Mouse (Mus musculus) erythroblast, embryonic 14.5 days (primary cell): ENCODE results near the gene Patj. TPM values are rescaled to one million over a fixed set of nuclear protein-coding genes. Genes with fewer than 3 reads are reported as not detected.
"Not testable (repeated sequence)": the region's sequence is repeated elsewhere in the genome, so short reads cannot be mapped to it uniquely, and the experiment has no call there.

Experiments used
- H3K27me3 ChIP-seq: 2 replicates; pipeline ENCODE4 v1.6.1; 2012; ENCODE audit warnings: inconsistent platforms; ENCODE audit not compliant: control insufficient read depth
- H3K36me3 ChIP-seq: 2 replicates; pipeline ENCODE4 v1.6.1; 2012; ENCODE audit warnings: mild to moderate bottlenecking, inconsistent platforms; ENCODE audit not compliant: control insufficient read depth
- H3K4me1 ChIP-seq: 2 replicates; pipeline ENCODE4 v1.6.1; 2012; ENCODE audit warnings: inconsistent platforms; ENCODE audit not compliant: control insufficient read depth
- H3K4me3 ChIP-seq: replicated peaks from 2 replicates; pipeline ENCODE3; 2012; ENCODE audit warnings: moderate library complexity, mild to moderate bottlenecking, inconsistent platforms
- H3K9me3 ChIP-seq: 2 replicates; pipeline ENCODE4 v1.6.1; 2012; ENCODE audit warnings: low read length, inconsistent platforms, mixed read lengths; ENCODE audit not compliant: control insufficient read depth
- GATA1 ChIP-seq: IDR thresholded peaks from 2 replicates; pipeline ENCODE4 v1.6.1; 2012; ENCODE audit warnings: low read length, inconsistent platforms, mixed read lengths
- TAL1 ChIP-seq: IDR thresholded peaks from 3 replicates; pipeline ENCODE4 v1.6.1; 2012; ENCODE audit warnings: low read length, inconsistent platforms, mixed read lengths
- polyA plus RNA-seq: library from polyadenylated mRNA; stranded (reverse); fragments of >175 nt; gene quantifications from 2 replicates; pipeline ENCODE4 v1.2.3, GENCODE M21; 2012

The Patj gene
- polyA plus RNA-seq, 1 experiment, result not detected

DNA sequence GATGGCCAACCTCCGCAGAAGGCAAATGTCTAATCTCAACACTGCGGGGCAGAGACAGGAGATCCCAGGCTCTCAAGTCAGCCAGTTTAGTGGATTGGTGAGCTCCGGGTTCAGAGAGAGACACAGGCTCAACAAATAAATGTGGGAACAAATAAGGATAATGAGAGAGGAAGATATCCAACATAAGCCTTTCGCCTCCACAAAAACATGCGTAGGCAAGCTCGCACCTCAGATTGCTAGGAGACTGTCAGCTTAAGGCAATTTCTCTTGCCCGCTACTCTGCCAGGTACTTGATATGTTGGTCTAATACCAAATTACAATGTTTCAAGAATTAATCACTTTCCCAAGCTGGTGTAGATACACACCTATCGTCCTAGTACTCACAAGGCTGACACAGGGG is 315.3 kb downstream of the Patj start:
- TF ChIP-seq TAL1 (no peak), GATA1 (no peak)
- H3K9me3 ChIP-seq, result no peaks in the 10 kb centered on the region; the same call in 1 of the 2 replicates
- H3K36me3 ChIP-seq, result no peaks in the 10 kb centered on the region
- H3K27me3 ChIP-seq, result no peaks in the 10 kb centered on the region
- no peaks in the 10 kb centered on the region for H3K4me1 ChIP-seq
- H3K4me3 ChIP-seq, result no peak overlapping the region

DNA sequence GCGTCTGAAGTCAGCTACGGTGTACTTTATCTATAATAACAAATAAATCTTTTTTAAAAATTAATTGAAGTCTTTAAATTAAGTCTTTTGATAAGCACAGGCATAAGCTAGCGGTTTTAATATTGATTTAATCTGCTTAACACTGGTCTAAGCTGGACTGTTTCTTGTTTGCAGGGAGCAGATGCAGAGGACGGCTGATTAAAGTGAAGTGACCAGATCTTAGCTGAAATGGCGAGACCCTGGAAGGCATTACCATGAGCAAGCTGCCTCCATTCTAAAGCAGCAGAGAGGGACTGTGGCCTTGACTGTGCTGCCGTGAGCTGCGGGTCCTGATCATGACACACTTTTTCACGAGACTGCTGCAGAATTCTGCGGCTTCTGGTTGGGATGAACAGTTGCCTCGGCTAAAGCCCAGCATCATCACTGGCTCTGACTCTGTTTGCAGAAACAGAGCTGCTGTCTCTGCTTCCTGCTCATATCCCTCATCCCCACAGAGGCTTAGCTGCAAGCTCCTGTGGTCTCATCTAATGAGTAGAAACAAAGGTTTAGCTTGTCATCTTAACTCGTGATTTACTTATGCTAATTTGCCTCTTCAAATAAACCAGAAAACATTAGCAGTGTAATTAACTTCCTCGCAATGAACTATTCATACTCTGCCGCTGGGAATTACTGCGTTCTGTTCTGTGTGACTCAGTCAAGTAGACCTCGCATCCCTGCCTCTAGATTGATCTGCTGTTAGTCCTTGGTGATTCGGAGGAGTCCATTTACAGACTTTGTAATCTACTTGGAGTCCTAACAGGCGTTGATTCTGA is 322.4 kb downstream of the Patj start:
- H3K9me3 ChIP-seq, result no peaks in the 10 kb centered on the region
- no peak for TF ChIP-seq TAL1
- TF ChIP-seq GATA1, result no peak

DNA sequence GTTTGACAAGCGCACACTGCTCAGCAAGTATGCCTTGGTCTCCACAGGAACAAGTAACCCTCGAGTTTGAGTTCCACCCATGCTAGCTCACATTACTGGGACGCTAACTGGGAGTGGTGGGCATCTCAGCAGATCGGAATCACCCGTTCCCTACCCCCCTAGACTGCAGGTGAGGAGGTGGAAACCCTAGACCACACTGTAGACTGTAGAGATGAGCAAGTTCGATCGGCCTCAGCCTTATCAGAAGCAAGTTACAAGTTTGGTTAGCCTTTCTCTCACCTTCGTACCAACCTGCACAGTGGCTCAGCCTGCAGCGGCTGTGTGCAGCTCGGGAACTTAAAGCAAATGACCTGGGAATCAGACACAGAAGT is 322.9 kb downstream of the Patj start:
- Histone ChIP-seq H3K4me1 (no peaks in the 10 kb centered on the region), H3K27me3 (no peaks in the 10 kb centered on the region), H3K36me3 (no peaks in the 10 kb centered on the region), H3K4me3 (no peak overlapping the region), H3K9me3 (no peaks in the 10 kb centered on the region)
- TF ChIP-seq TAL1 (no peak), GATA1 (no peak)

More for the DNA sequence above, 322.4 kb downstream of the Patj start:
- no peaks in the 10 kb centered on the region for H3K27me3 ChIP-seq
- H3K4me1 ChIP-seq, result no peaks in the 10 kb centered on the region
- no peaks in the 10 kb centered on the region for H3K36me3 ChIP-seq
- no peak overlapping the region for H3K4me3 ChIP-seq

DNA sequence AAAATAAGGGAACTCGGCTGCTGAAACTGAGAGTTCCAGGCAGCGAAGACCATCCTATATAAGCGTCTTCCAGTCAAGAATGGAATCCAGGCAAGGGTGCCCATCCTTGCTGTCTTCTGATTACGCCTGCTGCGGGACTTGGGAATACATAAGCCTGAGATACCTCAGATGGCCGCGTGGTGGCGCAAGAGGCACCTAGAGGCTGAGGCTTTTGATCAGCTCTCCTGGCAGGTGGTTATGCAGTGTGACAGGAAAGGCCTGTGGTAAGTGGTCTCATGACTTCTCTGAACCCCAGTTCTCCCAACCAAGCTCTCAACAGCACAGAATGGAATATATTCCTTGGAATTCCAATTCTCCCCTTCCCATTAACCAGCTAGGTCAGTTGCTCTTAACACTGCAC is 326.9 kb downstream of the Patj start:
- Histone ChIP-seq H3K36me3 (no peaks in the 10 kb centered on the region), H3K4me1 (no peaks in the 10 kb centered on the region)
- TF ChIP-seq TAL1 (no peak), GATA1 (no peak)

GRCm38 (mm10) chr4:98724682-98725081 is 329.1 kb downstream of the Patj start:
- not testable (repeated sequence) for H3K36me3 ChIP-seq, H3K9me3 ChIP-seq, H3K4me3 ChIP-seq, H3K4me1 ChIP-seq
- peaks cover 32% of the 10 kb centered on the region for H3K27me3 ChIP-seq

More for the DNA sequence above, 326.9 kb downstream of the Patj start:
- Histone ChIP-seq H3K4me3 (no peak overlapping the region), H3K9me3 (no peaks in the 10 kb centered on the region), H3K27me3 (peaks cover 15% of the 10 kb centered on the region)

DNA sequence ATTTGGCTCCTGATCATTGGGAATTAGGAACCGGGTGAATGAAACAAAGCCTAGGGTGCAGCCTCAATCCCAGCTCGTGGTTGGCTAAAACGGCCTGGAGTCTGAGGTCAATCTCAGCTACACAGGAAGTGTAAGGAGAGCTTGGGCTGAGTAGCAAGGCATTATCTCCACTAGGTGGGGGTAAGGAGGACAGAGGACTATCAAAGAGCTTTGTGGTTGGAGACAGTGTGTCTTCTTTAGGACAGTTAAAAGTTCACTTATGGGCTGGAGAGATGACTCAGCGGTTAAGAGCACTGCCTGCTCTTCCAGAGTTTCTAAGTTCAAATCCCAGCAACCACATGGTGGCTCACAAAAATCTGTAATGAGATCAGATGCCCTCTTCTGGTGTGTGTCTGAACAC is 329.9 kb downstream of the Patj start:
- Histone ChIP-seq H3K9me3 (no peaks in the 10 kb centered on the region), H3K4me3 (no peak overlapping the region), H3K36me3 (no peaks in the 10 kb centered on the region), H3K27me3 (peaks cover 32% of the 10 kb centered on the region), H3K4me1 (no peaks in the 10 kb centered on the region)
- TF ChIP-seq TAL1 (no peak), GATA1 (no peak)

DNA sequence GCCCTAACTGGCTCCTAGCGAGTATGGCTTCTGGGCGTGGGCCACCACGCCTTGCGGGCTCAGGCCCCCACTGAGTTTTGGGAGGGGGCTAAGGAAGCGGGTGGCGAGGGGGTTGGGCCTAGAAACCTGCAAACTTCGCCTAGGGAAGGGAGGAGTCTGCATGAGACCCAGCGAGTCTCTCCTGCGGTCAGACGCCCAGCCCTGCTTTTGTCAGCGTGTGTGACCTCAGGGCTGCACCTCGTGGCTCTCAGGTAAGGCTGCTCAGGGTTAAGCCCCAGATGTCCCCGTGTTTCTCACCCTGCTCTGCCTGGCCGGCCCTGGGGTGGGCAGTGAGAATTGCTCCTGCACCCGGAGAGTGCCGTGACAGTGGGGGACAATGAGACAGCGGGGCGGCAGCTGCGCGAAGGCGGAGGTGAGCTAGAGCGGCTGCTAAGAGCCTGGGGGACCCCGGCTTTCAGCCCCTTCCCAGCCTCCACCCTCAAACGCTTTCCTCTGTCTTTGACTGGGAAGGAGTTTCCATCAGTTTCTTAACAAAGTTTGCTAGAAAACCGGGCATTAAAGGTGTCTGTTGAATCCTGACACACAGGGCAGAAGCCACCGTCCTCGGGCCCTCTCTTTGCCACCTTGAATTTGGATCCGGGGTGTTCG is 331.1 kb downstream of the Patj start, which contains the start of gene L1td1:
TSS of gene L1td1 (plus strand) at position 145 of the 648 bp plus-strand sequence.
- no peaks in the 10 kb centered on the region for H3K4me1 ChIP-seq
- H3K4me3 ChIP-seq, result no peak within 1 kb of the TSS
- TF ChIP-seq TAL1, result no peak
- no peak for TF ChIP-seq GATA1
- H3K36me3 ChIP-seq, result no peaks in the 10 kb centered on the region
- H3K27me3 ChIP-seq, result peaks cover 32% of the 10 kb centered on the region
- no peaks in the 10 kb centered on the region for H3K9me3 ChIP-seq

GRCm38 (mm10) chr4:98727295-98727958 is 331.8 kb downstream of the Patj start:
- Histone ChIP-seq H3K36me3 (no peaks in the 10 kb centered on the region), H3K27me3 (peaks cover 32% of the 10 kb centered on the region), H3K4me3 (no peak overlapping the region), H3K4me1 (no peaks in the 10 kb centered on the region), H3K9me3 (no peaks in the 10 kb centered on the region)
- TF ChIP-seq TAL1 (no peak), GATA1 (no peak)

DNA sequence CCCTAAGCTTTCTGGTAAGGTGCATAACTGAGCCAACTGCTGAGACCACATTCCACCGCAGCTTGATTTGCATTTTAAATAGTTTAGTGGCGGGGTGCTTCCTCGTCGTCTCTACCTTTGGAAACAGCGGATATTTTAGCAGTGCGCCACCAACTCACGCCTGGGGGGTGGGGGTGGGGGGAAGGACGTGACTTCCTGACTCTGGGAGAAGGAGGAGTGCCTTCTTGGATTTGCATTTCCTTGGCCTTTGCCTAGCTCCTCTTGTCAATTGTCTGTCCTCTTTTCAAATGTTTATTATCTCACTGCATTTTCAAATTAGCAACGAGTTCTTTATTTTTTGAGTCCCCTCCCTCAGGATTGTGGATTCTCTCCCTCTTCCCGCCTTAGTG is 332.4 kb downstream of the Patj start:
- no peak overlapping the region for H3K4me3 ChIP-seq
- H3K9me3 ChIP-seq, result no peaks in the 10 kb centered on the region
- no peak for TF ChIP-seq TAL1
- no peak for TF ChIP-seq GATA1
- H3K27me3 ChIP-seq, result peaks cover 32% of the 10 kb centered on the region
- no peaks in the 10 kb centered on the region for H3K4me1 ChIP-seq
- H3K36me3 ChIP-seq, result no peaks in the 10 kb centered on the region
